Mouse (Mus musculus): ENCODE results near the gene Tnfrsf8. TPM values are rescaled to one million over a fixed set of nuclear protein-coding genes. Genes with fewer than 3 reads are reported as not detected.

Tnfrsf8 gene
- polyA plus RNA-seq, 2 experiments, result 0.14 to 0.16 TPM

DNA sequence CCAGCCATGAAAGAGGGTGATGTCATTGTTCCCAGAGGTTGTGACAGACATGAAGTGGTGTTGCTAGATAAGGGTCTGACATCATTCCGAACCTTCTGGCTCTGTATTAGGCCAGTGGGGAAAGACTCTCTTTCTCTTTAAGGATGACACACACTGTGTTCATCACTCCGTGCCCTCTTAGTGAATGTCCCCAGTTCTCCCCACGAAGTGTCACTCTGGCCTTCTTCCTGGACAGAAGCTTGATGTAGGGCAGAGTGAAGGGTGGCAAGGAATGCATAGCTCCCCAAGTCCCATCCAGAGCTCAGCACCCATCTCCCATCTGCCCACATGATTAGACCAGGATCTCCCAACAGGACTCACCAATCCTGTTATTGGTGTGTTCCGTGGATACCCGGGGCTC is 41.0 kb downstream of the Tnfrsf8 start:
- Histone ChIP-seq H3K36me3 (ENCODE audit: control insufficient read depth, insufficient read depth, low read length) (no peaks in the 10 kb centered on the region), H3K4me2 (replicated peaks; ENCODE audit: low read depth, low read length, severe bottlenecking) (no peak overlapping the region), H3K9ac (ENCODE audit: low read depth, low read length, severe bottlenecking) (no peak overlapping the region), H3K4me1 (ENCODE audit: control insufficient read depth, insufficient read depth, low read length) (no peaks in the 10 kb centered on the region), H3K9me3 (ENCODE audit: control insufficient read depth, low read length) (no peaks in the 10 kb centered on the region), H3K27ac (replicated peaks; ENCODE audit: low read depth, low read length) (no peak overlapping the region), H3K27me3 (ENCODE audit: control insufficient read depth, insufficient read depth, low read length) (no peaks in the 10 kb centered on the region), H3K4me3 (replicated peaks; ENCODE audit: low read length) (no peak overlapping the region)
- no peak for TF ChIP-seq POLR2A (IDR thresholded peaks at IDR 0.05; ENCODE audit: borderline replicate concordance, extremely low read depth, insufficient read depth, insufficient read length)
- ATAC-seq (ENCODE audit: low FRiP score, low read depth), result no peak
- 80% methylated on average over 5 of the region's 5 CpGs for WGBS
- no peak for DNase-seq (ENCODE audit: low spot score)

GRCm38 (mm10) chr4:145272763-145273162 is 42.2 kb downstream of the Tnfrsf8 start:
- Histone ChIP-seq H3K36me3 (ENCODE audit: control insufficient read depth, insufficient read depth, low read length) (no peaks in the 10 kb centered on the region), H3K4me3 (replicated peaks; ENCODE audit: low read length) (no peak overlapping the region), H3K27me3 (ENCODE audit: control insufficient read depth, insufficient read depth, low read length) (no peaks in the 10 kb centered on the region), H3K9ac (ENCODE audit: low read depth, low read length, severe bottlenecking) (no peak overlapping the region), H3K9me3 (ENCODE audit: control insufficient read depth, low read length) (no peaks in the 10 kb centered on the region), H3K4me2 (replicated peaks; ENCODE audit: low read depth, low read length, severe bottlenecking) (no peak overlapping the region), H3K4me1 (ENCODE audit: control insufficient read depth, insufficient read depth, low read length) (no peaks in the 10 kb centered on the region), H3K27ac (replicated peaks; ENCODE audit: low read depth, low read length) (no peak overlapping the region)
- ATAC-seq (ENCODE audit: low FRiP score, low read depth) (no peak), DNase-seq (ENCODE audit: low spot score) (no peak)
- WGBS, result 72% methylated on average over 1 of the region's 1 CpGs
- no peak for TF ChIP-seq POLR2A (IDR thresholded peaks at IDR 0.05; ENCODE audit: borderline replicate concordance, extremely low read depth, insufficient read depth, insufficient read length)

- 67% methylated on average over 4 of the region's 4 CpGs for WGBS
- no peaks in the 10 kb centered on the region for H3K27me3 ChIP-seq (ENCODE audit: control insufficient read depth, insufficient read depth, low read length)
- no peaks in the 10 kb centered on the region for H3K9me3 ChIP-seq (ENCODE audit: control insufficient read depth, low read length)
- H3K36me3 ChIP-seq (ENCODE audit: control insufficient read depth, insufficient read depth, low read length), result no peaks in the 10 kb centered on the region
- no peak overlapping the region for H3K9ac ChIP-seq (ENCODE audit: low read depth, low read length, severe bottlenecking)
- no peak overlapping the region for H3K4me2 ChIP-seq (replicated peaks; ENCODE audit: low read depth, low read length, severe bottlenecking)
- H3K4me3 ChIP-seq (replicated peaks; ENCODE audit: low read length), result no peak overlapping the region
- no peak for TF ChIP-seq POLR2A (IDR thresholded peaks at IDR 0.05; ENCODE audit: borderline replicate concordance, extremely low read depth, insufficient read depth, insufficient read length)
- H3K27ac ChIP-seq (replicated peaks; ENCODE audit: low read depth, low read length), result no peak overlapping the region
- ATAC-seq (ENCODE audit: low FRiP score, low read depth) (no peak), DNase-seq (ENCODE audit: low spot score) (no peak)
- H3K4me1 ChIP-seq (ENCODE audit: control insufficient read depth, insufficient read depth, low read length), result no peaks in the 10 kb centered on the region
Measured at GRCm38 (mm10) chr4:145271634-145272033, 43.3 kb downstream of the Tnfrsf8 start.

- Histone ChIP-seq H3K36me3 (ENCODE audit: control insufficient read depth, insufficient read depth, low read length) (no peaks in the 10 kb centered on the region), H3K4me2 (replicated peaks; ENCODE audit: low read depth, low read length, severe bottlenecking) (no peak overlapping the region), H3K27ac (replicated peaks; ENCODE audit: low read depth, low read length) (no peak overlapping the region), H3K4me1 (ENCODE audit: control insufficient read depth, insufficient read depth, low read length) (no peaks in the 10 kb centered on the region), H3K9ac (ENCODE audit: low read depth, low read length, severe bottlenecking) (no peak overlapping the region), H3K27me3 (ENCODE audit: control insufficient read depth, insufficient read depth, low read length) (no peaks in the 10 kb centered on the region), H3K9me3 (ENCODE audit: control insufficient read depth, low read length) (no peaks in the 10 kb centered on the region), H3K4me3 (replicated peaks; ENCODE audit: low read length) (no peak overlapping the region)
- no peak for TF ChIP-seq POLR2A (IDR thresholded peaks at IDR 0.05; ENCODE audit: borderline replicate concordance, extremely low read depth, insufficient read depth, insufficient read length)
- DNase-seq (ENCODE audit: low spot score), result no peak
- ATAC-seq (ENCODE audit: low FRiP score, low read depth), result no peak
- WGBS, result 90% methylated on average over 5 of the region's 5 CpGs
Measured at GRCm38 (mm10) chr4:145270136-145270535, 44.8 kb downstream of the Tnfrsf8 start.

- H3K4me1 ChIP-seq (ENCODE audit: control insufficient read depth, insufficient read depth, low read length), result no peaks in the 10 kb centered on the region
- TF ChIP-seq POLR2A (IDR thresholded peaks at IDR 0.05; ENCODE audit: borderline replicate concordance, extremely low read depth, insufficient read depth, insufficient read length), result no peak
- H3K9ac ChIP-seq (ENCODE audit: low read depth, low read length, severe bottlenecking), result no peak overlapping the region
- no peaks in the 10 kb centered on the region for H3K9me3 ChIP-seq (ENCODE audit: control insufficient read depth, low read length)
- WGBS, result 78% methylated on average over 4 of the region's 4 CpGs
- H3K27ac ChIP-seq (replicated peaks; ENCODE audit: low read depth, low read length), result no peak overlapping the region
- H3K36me3 ChIP-seq (ENCODE audit: control insufficient read depth, insufficient read depth, low read length), result no peaks in the 10 kb centered on the region
- H3K27me3 ChIP-seq (ENCODE audit: control insufficient read depth, insufficient read depth, low read length), result no peaks in the 10 kb centered on the region
- no peak overlapping the region for H3K4me3 ChIP-seq (replicated peaks; ENCODE audit: low read length)
- no peak for DNase-seq (ENCODE audit: low spot score)
- H3K4me2 ChIP-seq (replicated peaks; ENCODE audit: low read depth, low read length, severe bottlenecking), result no peak overlapping the region
- ATAC-seq (ENCODE audit: low FRiP score, low read depth), result no peak
Measured at GRCm38 (mm10) chr4:145267631-145268110, 47.3 kb downstream of the Tnfrsf8 start.

DNA sequence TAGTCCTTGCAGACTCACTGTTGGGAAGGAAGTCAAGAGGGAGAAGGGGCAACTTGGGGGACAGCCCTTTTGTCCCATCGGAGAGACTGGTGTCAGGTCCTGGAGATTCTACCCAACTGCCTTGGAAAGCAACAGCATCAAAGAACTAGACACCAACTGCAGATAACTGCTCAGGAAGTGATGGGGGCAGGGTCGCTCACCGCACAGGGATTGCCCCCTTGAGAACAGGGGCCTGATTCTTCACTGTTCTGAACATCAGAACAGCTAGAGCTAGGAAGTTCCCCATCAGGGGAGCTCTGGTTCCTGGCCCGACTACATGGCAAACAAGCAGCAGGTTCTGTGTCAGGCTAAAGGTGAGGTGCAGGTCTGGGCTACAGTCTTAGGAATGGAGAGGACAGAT is 48.5 kb downstream of the Tnfrsf8 start:
- WGBS, result 73% methylated on average over 4 of the region's 4 CpGs
- Histone ChIP-seq H3K27me3 (ENCODE audit: control insufficient read depth, insufficient read depth, low read length) (no peaks in the 10 kb centered on the region), H3K9ac (ENCODE audit: low read depth, low read length, severe bottlenecking) (no peak overlapping the region), H3K4me2 (replicated peaks; ENCODE audit: low read depth, low read length, severe bottlenecking) (no peak overlapping the region), H3K9me3 (ENCODE audit: control insufficient read depth, low read length) (no peaks in the 10 kb centered on the region), H3K4me3 (replicated peaks; ENCODE audit: low read length) (no peak overlapping the region), H3K27ac (replicated peaks; ENCODE audit: low read depth, low read length) (no peak overlapping the region), H3K36me3 (ENCODE audit: control insufficient read depth, insufficient read depth, low read length) (no peaks in the 10 kb centered on the region), H3K4me1 (ENCODE audit: control insufficient read depth, insufficient read depth, low read length) (no peaks in the 10 kb centered on the region)
- no peak for TF ChIP-seq POLR2A (IDR thresholded peaks at IDR 0.05; ENCODE audit: borderline replicate concordance, extremely low read depth, insufficient read depth, insufficient read length)
- ATAC-seq (ENCODE audit: low FRiP score, low read depth) (no peak), DNase-seq (ENCODE audit: low spot score) (no peak)
